Mouse (Mus musculus): ENCODE measurements around the gene Rnaseh1. TPM values are rescaled to one million over a fixed set of nuclear protein-coding genes. Genes with fewer than 3 reads are reported as not detected.

Rnaseh1 gene
- total RNA-seq, 2 experiments from 2014 or later, result 10.3 to 10.8 TPM

DNA sequence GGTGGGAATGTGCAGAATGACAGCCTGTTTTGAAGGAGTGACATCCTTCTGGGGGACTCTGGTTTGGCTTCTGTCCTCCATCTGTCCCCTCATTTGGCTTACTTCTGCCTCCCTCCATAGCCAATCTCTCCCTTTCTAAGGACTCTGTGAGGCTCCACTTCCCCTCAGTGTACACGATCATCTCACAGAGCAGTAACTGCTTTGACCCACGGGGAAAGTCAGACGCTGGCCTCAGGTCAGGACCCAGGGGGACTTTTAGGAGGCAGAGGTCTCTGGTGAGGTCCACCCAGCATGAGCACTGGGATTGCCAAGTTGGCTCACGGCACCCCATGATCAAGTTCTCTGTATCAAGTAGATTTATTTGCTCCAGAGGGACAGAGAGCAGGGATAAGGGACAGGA is 58.8 kb downstream of the Rnaseh1 start:
- DNase-seq (ENCODE audit: low spot score in 2 of 2), result no peak

Small RNAs within 50 kb of the gene (microRNA-seq; reads per million reads assigned to microRNA genes)
- not detected for gene Mir6937

Other genes with a start within 250 kb of the Rnaseh1 start
- gene Dcdc2c, start 97.2 kb upstream of the Rnaseh1 start, total RNA-seq (2021), result under 1 TPM; 0.62 to 0.81 TPM
- gene Allc, start 67.1 kb upstream of the Rnaseh1 start, total RNA-seq (2021), result not detected
- 1 to 10 TPM; 1.1 to 2.2 TPM for gene Colec11, start 26.2 kb upstream of the Rnaseh1 start, total RNA-seq (2021)
- 100 to 1,000 TPM; 452 to 563 TPM for gene Rps7, start 13.6 kb upstream of the Rnaseh1 start, total RNA-seq (2021)
- 10 to 100 TPM; 26.8 to 32.0 TPM for gene Adi1, start 25.6 kb downstream of the Rnaseh1 start, total RNA-seq (2021)
- 10 to 100 TPM; 21.9 to 23.7 TPM for gene Trappc12, start 100.9 kb downstream of the Rnaseh1 start, total RNA-seq (2021)
- 1 to 10 TPM; 8.4 to 8.7 TPM for gene Eipr1, start 102.2 kb downstream of the Rnaseh1 start, total RNA-seq (2021)

All from gastrocnemius, postnatal 4 days (tissue).